Mouse (Mus musculus) layer of hippocampus, postnatal 25 days (tissue): ENCODE data around the gene Zfp879. TPM values are rescaled to one million over a fixed set of nuclear protein-coding genes. Genes with fewer than 3 reads are reported as not detected.

Experiments
- total RNA-seq, 2 experiments: library from RNA; stranded (reverse); gene quantifications; 2 replicates each; pipeline ENCODE4 v1.2.3; 2021

Zfp879 gene
- total RNA-seq, 2 experiments from 2014 or later: 3.0 to 3.4 TPM

Other genes starting within 250 kb of the Zfp879 start
- gene Adamts2, start 239.5 kb downstream of the Zfp879 start, total RNA-seq: 10 to 100 TPM in 1 of 2 experiments, 1 to 10 TPM in 1; 9.0 to 13.5 TPM
- 10 to 100 TPM; 48.0 to 48.2 TPM for gene Zfp354c, start 13.8 kb downstream of the Zfp879 start, total RNA-seq
- gene Grm6, start 9.1 kb upstream of the Zfp879 start, total RNA-seq: not detected
- gene Zfp454, start 46.1 kb upstream of the Zfp879 start, total RNA-seq: 1 to 10 TPM; 6.1 to 6.2 TPM
- gene Zfp2, start 74.6 kb upstream of the Zfp879 start, total RNA-seq: 10 to 100 TPM; 17.2 to 19.7 TPM
- gene Zfp354b, start 90.1 kb upstream of the Zfp879 start, total RNA-seq: 1 to 10 TPM; 5.4 to 7.2 TPM
- gene 4933414I15Rik, start 102.2 kb upstream of the Zfp879 start, total RNA-seq: not detected
- gene Prop1, start 112.2 kb upstream of the Zfp879 start, total RNA-seq: not detected
- gene Olfr1378, start 125.0 kb upstream of the Zfp879 start, total RNA-seq: not detected
- gene Olfr1377, start 140.4 kb upstream of the Zfp879 start, total RNA-seq: not detected
- gene Olfr51, start 162.0 kb upstream of the Zfp879 start, total RNA-seq: not detected
- not detected for gene Olfr54, start 172.7 kb upstream of the Zfp879 start, total RNA-seq
- gene Olfr1375, start 206.6 kb upstream of the Zfp879 start, total RNA-seq: not detected
- gene Zfp354a, start 217.7 kb upstream of the Zfp879 start, total RNA-seq: 1 to 10 TPM; 8.7 to 8.8 TPM